Mouse (Mus musculus): Measurements from ENCODE around the gene Gsg1l. TPM values are rescaled to one million over a fixed set of nuclear protein-coding genes. Genes with fewer than 3 reads are reported as not detected.

Gene Gsg1l
- polyA plus RNA-seq, 1 experiment from 2014 or later, result 0.72 TPM

DNA sequence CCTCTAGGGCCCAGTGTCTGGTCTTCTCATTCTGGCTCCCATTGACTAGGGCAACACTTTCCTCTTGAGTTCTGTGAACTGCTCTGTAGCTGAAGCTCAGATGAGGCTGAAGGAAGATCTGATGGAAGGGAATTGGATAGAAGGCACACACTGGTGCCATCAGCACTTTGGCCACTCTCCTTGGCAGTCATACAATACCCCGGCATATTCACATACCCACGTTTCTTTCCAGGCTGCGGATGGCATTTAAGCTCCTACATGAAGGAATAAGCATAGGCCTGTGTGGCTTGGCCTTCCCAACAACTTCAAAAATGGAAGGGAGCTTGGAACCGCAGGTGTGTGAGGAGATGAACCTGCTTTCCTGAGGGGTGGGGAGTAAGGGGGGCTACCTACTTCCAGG is 138.7 kb downstream of the Gsg1l start:
- no peaks in the 10 kb centered on the region for H3K36me3 ChIP-seq (ENCODE audit: insufficient read depth, low read length)
- H3K4me2 ChIP-seq (ENCODE audit: low read length), result no peak overlapping the region
- no peak overlapping the region for H3K4me3 ChIP-seq (replicated peaks; ENCODE audit: low read depth, low read length)
- DNase-seq (ENCODE audit: low spot score), result no peak
- H3K27me3 ChIP-seq (ENCODE audit: insufficient read depth, low read length), result no peaks in the 10 kb centered on the region
- WGBS, result 97% methylated on average over 4 of the region's 4 CpGs
- no peak overlapping the region for H3K27ac ChIP-seq
- no peak for TF ChIP-seq CTCF (IDR thresholded peaks at IDR 0.05; ENCODE audit: low read depth)
- ATAC-seq (replicated peaks; ENCODE audit: low FRiP score, low read depth), result no peak
- no peaks in the 10 kb centered on the region for H3K9me3 ChIP-seq (replicated peaks; ENCODE audit: low read length)
- no peaks in the 10 kb centered on the region for H3K4me1 ChIP-seq (replicated peaks; ENCODE audit: insufficient read depth, low read length)
- H3K9ac ChIP-seq (ENCODE audit: low read depth, low read length), result no peak overlapping the region

DNA sequence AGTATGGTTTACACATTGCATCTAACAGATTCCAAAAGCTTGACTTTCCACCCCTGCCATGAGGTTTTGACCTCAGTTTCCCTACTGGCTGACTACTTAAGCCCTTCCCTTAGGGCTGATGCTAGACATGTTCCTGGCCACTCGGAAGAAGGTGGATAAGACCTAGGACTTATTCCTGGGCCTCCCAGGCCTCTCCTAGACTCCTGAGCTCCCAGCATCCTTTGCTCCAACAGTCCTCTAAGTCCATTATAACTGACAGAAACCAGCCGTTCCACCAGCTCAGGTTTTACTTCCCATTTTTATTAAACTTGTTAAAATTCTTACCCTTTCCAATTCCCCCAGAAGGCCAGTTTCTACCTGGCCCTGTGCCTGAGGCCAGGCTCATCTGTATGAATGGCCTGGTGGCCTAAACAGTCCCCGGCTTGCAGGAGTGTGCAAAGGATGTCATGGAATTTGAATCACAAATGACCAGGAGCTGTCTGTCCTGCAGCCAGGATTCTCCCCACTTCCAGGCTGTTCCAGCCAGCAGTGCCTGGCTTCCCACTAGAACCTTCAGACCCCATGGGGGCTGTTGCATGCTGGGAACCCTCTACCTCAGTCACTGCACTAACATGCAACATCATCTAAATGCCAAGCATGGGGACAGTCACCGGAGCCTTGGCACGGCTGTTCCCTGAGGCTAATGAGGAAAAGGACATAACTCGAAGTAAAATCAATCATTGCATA is 139.7 kb downstream of the Gsg1l start:
- Histone ChIP-seq H3K9ac (ENCODE audit: low read depth, low read length) (no peak overlapping the region), H3K9me3 (replicated peaks; ENCODE audit: low read length) (no peaks in the 10 kb centered on the region), H3K4me3 (replicated peaks; ENCODE audit: low read depth, low read length) (no peak overlapping the region), H3K27ac (no peak overlapping the region), H3K27me3 (ENCODE audit: insufficient read depth, low read length) (no peaks in the 10 kb centered on the region), H3K36me3 (ENCODE audit: insufficient read depth, low read length) (no peaks in the 10 kb centered on the region), H3K4me2 (ENCODE audit: low read length) (no peak overlapping the region), H3K4me1 (replicated peaks; ENCODE audit: insufficient read depth, low read length) (no peaks in the 10 kb centered on the region)
- 74% methylated on average over 6 of the region's 6 CpGs for WGBS
- TF ChIP-seq CTCF (IDR thresholded peaks at IDR 0.05; ENCODE audit: low read depth), result no peak
- ATAC-seq (replicated peaks; ENCODE audit: low FRiP score, low read depth) (no peak), DNase-seq (ENCODE audit: low spot score) (no peak)

DNA sequence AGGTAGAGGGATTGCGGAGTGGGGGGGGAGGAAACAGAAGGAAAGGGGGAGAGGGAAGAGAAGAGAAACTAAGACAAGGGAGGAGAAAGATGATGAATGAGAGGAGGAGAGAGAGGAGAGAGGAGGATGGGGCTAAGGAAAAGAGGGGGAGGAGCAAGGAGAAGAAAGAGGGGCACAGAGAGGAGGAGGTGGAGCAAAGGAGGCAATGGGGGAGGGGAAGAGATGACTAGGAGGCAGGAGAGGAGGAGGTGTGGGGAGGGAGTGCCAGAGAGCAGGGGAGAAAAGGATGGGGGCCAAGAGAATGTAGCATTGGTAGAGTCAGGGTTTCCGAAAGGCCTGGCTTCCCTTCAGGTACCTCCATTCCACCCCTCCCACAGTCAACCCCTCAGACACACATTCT is 147.9 kb downstream of the Gsg1l start:
- ATAC-seq (replicated peaks; ENCODE audit: low FRiP score, low read depth) (no peak), DNase-seq (ENCODE audit: low spot score) (no peak)
- no peak for TF ChIP-seq CTCF (IDR thresholded peaks at IDR 0.05; ENCODE audit: low read depth)
- no peaks in the 10 kb centered on the region for H3K9me3 ChIP-seq (replicated peaks; ENCODE audit: low read length)
- H3K27ac ChIP-seq, result no peak overlapping the region
- no peaks in the 10 kb centered on the region for H3K36me3 ChIP-seq (ENCODE audit: insufficient read depth, low read length)
- no peak overlapping the region for H3K9ac ChIP-seq (ENCODE audit: low read depth, low read length)
- no peaks in the 10 kb centered on the region for H3K27me3 ChIP-seq (ENCODE audit: insufficient read depth, low read length)
- WGBS, result 69% methylated on average over 2 of the region's 2 CpGs
- H3K4me3 ChIP-seq (replicated peaks; ENCODE audit: low read depth, low read length), result no peak overlapping the region
- no peak overlapping the region for H3K4me2 ChIP-seq (ENCODE audit: low read length)
- H3K4me1 ChIP-seq (replicated peaks; ENCODE audit: insufficient read depth, low read length), result no peaks in the 10 kb centered on the region

GRCm38 (mm10) chr7:125933356-125934244 is 148.6 kb downstream of the Gsg1l start:
- no peak overlapping the region for H3K4me2 ChIP-seq (ENCODE audit: low read length)
- no peaks in the 10 kb centered on the region for H3K4me1 ChIP-seq (replicated peaks; ENCODE audit: insufficient read depth, low read length)
- H3K9ac ChIP-seq (ENCODE audit: low read depth, low read length), result no peak overlapping the region
- no peak for TF ChIP-seq CTCF (IDR thresholded peaks at IDR 0.05; ENCODE audit: low read depth)
- H3K4me3 ChIP-seq (replicated peaks; ENCODE audit: low read depth, low read length), result no peak overlapping the region
- no peak for ATAC-seq (replicated peaks; ENCODE audit: low FRiP score, low read depth)
- 32% methylated on average over 16 of the region's 16 CpGs for whole genome bisulfite sequencing
- no peak for DNase-seq (ENCODE audit: low spot score)
- no peak overlapping the region for H3K27ac ChIP-seq
- no peaks in the 10 kb centered on the region for H3K27me3 ChIP-seq (ENCODE audit: insufficient read depth, low read length)
- no peaks in the 10 kb centered on the region for H3K9me3 ChIP-seq (replicated peaks; ENCODE audit: low read length)
- no peaks in the 10 kb centered on the region for H3K36me3 ChIP-seq (ENCODE audit: insufficient read depth, low read length)

DNA sequence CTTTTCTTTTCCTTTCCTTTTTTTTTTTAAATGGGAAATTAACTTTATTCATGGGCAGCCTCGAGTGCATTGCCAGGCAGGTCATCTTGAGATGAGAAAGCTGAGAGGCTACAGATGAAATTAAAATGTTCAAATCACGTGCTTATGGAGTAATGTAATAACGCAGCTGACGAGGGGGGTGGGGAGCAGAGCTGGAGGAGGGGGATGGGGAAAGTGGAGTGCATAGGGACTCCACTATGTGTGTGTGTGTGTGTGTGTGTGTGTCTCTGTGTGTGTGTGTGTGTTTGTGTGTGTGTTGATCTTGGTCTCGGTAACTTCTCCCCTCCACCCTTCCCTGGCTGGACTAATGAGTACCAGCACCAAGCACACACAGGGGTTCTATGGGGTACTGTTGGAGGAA is 150.6 kb downstream of the Gsg1l start:
- Histone ChIP-seq H3K27ac (no peak overlapping the region), H3K27me3 (ENCODE audit: insufficient read depth, low read length) (no peaks in the 10 kb centered on the region), H3K36me3 (ENCODE audit: insufficient read depth, low read length) (no peaks in the 10 kb centered on the region), H3K4me3 (replicated peaks; ENCODE audit: low read depth, low read length) (no peak overlapping the region), H3K9me3 (replicated peaks; ENCODE audit: low read length) (no peaks in the 10 kb centered on the region), H3K4me2 (ENCODE audit: low read length) (no peak overlapping the region), H3K4me1 (replicated peaks; ENCODE audit: insufficient read depth, low read length) (no peaks in the 10 kb centered on the region), H3K9ac (ENCODE audit: low read depth, low read length) (no peak overlapping the region)
- 55% methylated on average over 5 of the region's 5 CpGs for WGBS
- ATAC-seq (replicated peaks; ENCODE audit: low FRiP score, low read depth), result no peak
- no peak for TF ChIP-seq CTCF (IDR thresholded peaks at IDR 0.05; ENCODE audit: low read depth)
- DNase-seq (ENCODE audit: low spot score), result no peak

DNA sequence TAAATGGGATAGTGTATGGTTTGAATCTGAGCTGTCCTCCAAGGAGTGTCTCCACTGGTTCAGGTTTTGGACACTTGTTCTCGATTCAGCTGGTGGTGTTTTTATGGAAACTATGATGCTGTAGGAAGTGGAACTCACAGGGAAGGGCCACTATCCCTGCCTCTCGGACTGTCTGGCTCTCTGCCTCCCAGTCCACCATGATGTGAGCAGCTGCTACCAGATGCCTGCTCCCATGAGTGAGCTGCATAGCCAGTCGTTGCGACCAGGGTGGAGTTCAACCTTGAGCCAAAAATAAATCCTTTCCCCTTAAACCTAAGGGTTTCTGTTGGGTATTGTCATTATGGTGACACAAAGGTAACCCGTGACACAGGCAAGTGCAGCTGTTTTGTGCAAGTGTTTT is 158.2 kb downstream of the Gsg1l start:
- no peak for ATAC-seq (replicated peaks; ENCODE audit: low FRiP score, low read depth)
- Histone ChIP-seq H3K4me2 (ENCODE audit: low read length) (no peak overlapping the region), H3K27ac (no peak overlapping the region), H3K36me3 (ENCODE audit: insufficient read depth, low read length) (no peaks in the 10 kb centered on the region), H3K4me3 (replicated peaks; ENCODE audit: low read depth, low read length) (no peak overlapping the region), H3K9ac (ENCODE audit: low read depth, low read length) (no peak overlapping the region), H3K4me1 (replicated peaks; ENCODE audit: insufficient read depth, low read length) (no peaks in the 10 kb centered on the region), H3K27me3 (ENCODE audit: insufficient read depth, low read length) (no peaks in the 10 kb centered on the region), H3K9me3 (replicated peaks; ENCODE audit: low read length) (no peaks in the 10 kb centered on the region)
- TF ChIP-seq CTCF (IDR thresholded peaks at IDR 0.05; ENCODE audit: low read depth), result no peak
- 83% methylated on average over 5 of the region's 5 CpGs for WGBS
- DNase-seq (ENCODE audit: low spot score), result no peak
